Mouse (Mus musculus): ENCODE results near the gene Gtf2ird1. TPM values are rescaled to one million over a fixed set of nuclear protein-coding genes. Genes with fewer than 3 reads are reported as not detected.

Gtf2ird1 gene
- total and polyA plus RNA-seq, 3 experiments, result 13.4 to 26.4 (median 23.8) TPM

- Histone ChIP-seq H3K36me3 (ENCODE audit: control insufficient read depth, insufficient read depth, low read length) (no peaks in the 10 kb centered on the region), H3K4me1 (ENCODE audit: control insufficient read depth, insufficient read depth, low read length) (peaks cover 1% of the 10 kb centered on the region; the same call in 1 of the 2 replicates), H3K27me3 (ENCODE audit: control insufficient read depth, insufficient read depth, low read length) (no peaks in the 10 kb centered on the region), H3K4me3 (no peak overlapping the region), H3K79me2 (replicated peaks; ENCODE audit: control insufficient read depth, insufficient read depth, low read length) (no peaks in the 10 kb centered on the region), H3K27ac (no peak overlapping the region), H3K9ac (ENCODE audit: low read depth, low read length) (no peak overlapping the region)
- TF ChIP-seq CTCF (IDR thresholded peaks at IDR 0.05), result no peak
- intact Hi-C loops (cut with DNase I), result no loop called here
- DNase-seq, result no peak
- WGBS, result 44% methylated on average over 13 of the region's 13 CpGs
Measured at GRCm38 (mm10) chr5:134325856-134326566, 130.5 kb downstream of the Gtf2ird1 start.

- no peaks in the 10 kb centered on the region for H3K27me3 ChIP-seq (ENCODE audit: control insufficient read depth, insufficient read depth, low read length)
- no peaks in the 10 kb centered on the region for H3K36me3 ChIP-seq (ENCODE audit: control insufficient read depth, insufficient read depth, low read length)
- no peaks in the 10 kb centered on the region for H3K79me2 ChIP-seq (replicated peaks; ENCODE audit: control insufficient read depth, insufficient read depth, low read length)
- H3K27ac ChIP-seq, result no peak overlapping the region
- intact Hi-C loops (cut with DNase I), result no loop called here
- WGBS, result 48% methylated on average over 2 of the region's 2 CpGs
- TF ChIP-seq POLR2A (IDR thresholded peaks at IDR 0.05; ENCODE audit: insufficient read depth, low read depth, low read length) (no peak), CTCF (IDR thresholded peaks at IDR 0.05) (no peak), EP300 (IDR thresholded peaks at IDR 0.05; ENCODE audit: insufficient read depth, low read depth, low read length) (no peak)
- H3K4me1 ChIP-seq (ENCODE audit: control insufficient read depth, insufficient read depth, low read length), result no peaks in the 10 kb centered on the region
- H3K9ac ChIP-seq (ENCODE audit: low read depth, low read length), result no peak overlapping the region
- no peak overlapping the region for H3K4me3 ChIP-seq
- no peak for DNase-seq
Measured at GRCm38 (mm10) chr5:134323869-134324268, 132.6 kb downstream of the Gtf2ird1 start.

- Histone ChIP-seq H3K4me3 (no peak overlapping the region), H3K27ac (no peak overlapping the region), H3K27me3 (ENCODE audit: control insufficient read depth, insufficient read depth, low read length) (no peaks in the 10 kb centered on the region), H3K4me1 (ENCODE audit: control insufficient read depth, insufficient read depth, low read length) (no peaks in the 10 kb centered on the region), H3K36me3 (ENCODE audit: control insufficient read depth, insufficient read depth, low read length) (no peaks in the 10 kb centered on the region), H3K79me2 (replicated peaks; ENCODE audit: control insufficient read depth, insufficient read depth, low read length) (no peaks in the 10 kb centered on the region), H3K9ac (ENCODE audit: low read depth, low read length) (no peak overlapping the region)
- 79% methylated on average over 13 of the region's 13 CpGs for WGBS
- no peak for TF ChIP-seq EP300 (IDR thresholded peaks at IDR 0.05; ENCODE audit: insufficient read depth, low read depth, low read length)
- TF ChIP-seq POLR2A (IDR thresholded peaks at IDR 0.05; ENCODE audit: insufficient read depth, low read depth, low read length), result no peak
- TF ChIP-seq CTCF (IDR thresholded peaks at IDR 0.05), result no peak
- intact Hi-C loops (cut with DNase I), result no loop called here
- no peak for DNase-seq
Measured at GRCm38 (mm10) chr5:134323311-134323710, 133.2 kb downstream of the Gtf2ird1 start.

- no peaks in the 10 kb centered on the region for H3K36me3 ChIP-seq (ENCODE audit: control insufficient read depth, insufficient read depth, low read length)
- DNase-seq, result no peak
- no peak overlapping the region for H3K4me3 ChIP-seq
- H3K27me3 ChIP-seq (ENCODE audit: control insufficient read depth, insufficient read depth, low read length), result no peaks in the 10 kb centered on the region
- no peaks in the 10 kb centered on the region for H3K4me1 ChIP-seq (ENCODE audit: control insufficient read depth, insufficient read depth, low read length)
- no peaks in the 10 kb centered on the region for H3K79me2 ChIP-seq (replicated peaks; ENCODE audit: control insufficient read depth, insufficient read depth, low read length)
- WGBS, result 89% methylated on average over 13 of the region's 13 CpGs
- no peak overlapping the region for H3K27ac ChIP-seq
- intact Hi-C loops (cut with DNase I), result no loop called here
- TF ChIP-seq POLR2A (IDR thresholded peaks at IDR 0.05; ENCODE audit: insufficient read depth, low read depth, low read length), result no peak
- no peak for TF ChIP-seq EP300 (IDR thresholded peaks at IDR 0.05; ENCODE audit: insufficient read depth, low read depth, low read length)
- no peak for TF ChIP-seq CTCF (IDR thresholded peaks at IDR 0.05)
- no peak overlapping the region for H3K9ac ChIP-seq (ENCODE audit: low read depth, low read length)
Measured at GRCm38 (mm10) chr5:134322355-134322754, 134.2 kb downstream of the Gtf2ird1 start.

GRCm38 (mm10) chr5:134321699-134322098, 134.8 kb downstream of the Gtf2ird1 start:
- no peak overlapping the region for H3K4me3 ChIP-seq
- WGBS, result 80% methylated on average over 7 of the region's 7 CpGs
- no peaks in the 10 kb centered on the region for H3K79me2 ChIP-seq (replicated peaks; ENCODE audit: control insufficient read depth, insufficient read depth, low read length)
- DNase-seq, result no peak
- H3K36me3 ChIP-seq (ENCODE audit: control insufficient read depth, insufficient read depth, low read length), result no peaks in the 10 kb centered on the region
- TF ChIP-seq EP300 (IDR thresholded peaks at IDR 0.05; ENCODE audit: insufficient read depth, low read depth, low read length) (no peak), CTCF (IDR thresholded peaks at IDR 0.05) (no peak), POLR2A (IDR thresholded peaks at IDR 0.05; ENCODE audit: insufficient read depth, low read depth, low read length) (no peak)
- no peaks in the 10 kb centered on the region for H3K27me3 ChIP-seq (ENCODE audit: control insufficient read depth, insufficient read depth, low read length)
- intact Hi-C loops (cut with DNase I), result no loop called here
- no peaks in the 10 kb centered on the region for H3K4me1 ChIP-seq (ENCODE audit: control insufficient read depth, insufficient read depth, low read length)
- no peak overlapping the region for H3K27ac ChIP-seq
- no peak overlapping the region for H3K9ac ChIP-seq (ENCODE audit: low read depth, low read length)

GRCm38 (mm10) chr5:134318903-134319302, 137.6 kb downstream of the Gtf2ird1 start:
- no peak for DNase-seq
- intact Hi-C loops (cut with DNase I), result no loop called here
- Histone ChIP-seq H3K9ac (ENCODE audit: low read depth, low read length) (no peak overlapping the region), H3K27me3 (ENCODE audit: control insufficient read depth, insufficient read depth, low read length) (no peaks in the 10 kb centered on the region), H3K36me3 (ENCODE audit: control insufficient read depth, insufficient read depth, low read length) (peaks cover 2% of the 10 kb centered on the region; the same call in 1 of the 2 replicates), H3K4me3 (no peak overlapping the region), H3K79me2 (replicated peaks; ENCODE audit: control insufficient read depth, insufficient read depth, low read length) (no peaks in the 10 kb centered on the region), H3K4me1 (ENCODE audit: control insufficient read depth, insufficient read depth, low read length) (no peaks in the 10 kb centered on the region; the same call in 1 of the 2 replicates), H3K27ac (no peak overlapping the region)
- TF ChIP-seq CTCF (IDR thresholded peaks at IDR 0.05) (no peak), POLR2A (IDR thresholded peaks at IDR 0.05; ENCODE audit: insufficient read depth, low read depth, low read length) (no peak), EP300 (IDR thresholded peaks at IDR 0.05; ENCODE audit: insufficient read depth, low read depth, low read length) (no peak)
- WGBS, result 86% methylated on average over 6 of the region's 6 CpGs

Measured in heart, adult 2 months (tissue).